Mouse (Mus musculus) heart, adult 2 months (tissue): Measurements from ENCODE around the gene Mael.

Experiments
- CTCF ChIP-seq: fragments of 200-600 bp; IDR thresholded peaks from 2 replicates; pipeline ENCODE4 v1.8.1; 2022; ENCODE audit warnings: antibody characterized with exemption, mild to moderate bottlenecking, moderate library complexity
- EP300 ChIP-seq: fragments of 200-500 bp; IDR thresholded peaks from 2 replicates; pipeline ENCODE4 v1.6.1; 2011; ENCODE audit warnings: low read depth, low read length, control low read depth; ENCODE audit not compliant: insufficient read depth
- POLR2A ChIP-seq: fragments of 200-500 bp; IDR thresholded peaks from 2 replicates; pipeline ENCODE4 v1.6.1; 2011; ENCODE audit warnings: mild to moderate bottlenecking, low read depth, low read length, control low read depth; ENCODE audit not compliant: insufficient read depth

DNA sequence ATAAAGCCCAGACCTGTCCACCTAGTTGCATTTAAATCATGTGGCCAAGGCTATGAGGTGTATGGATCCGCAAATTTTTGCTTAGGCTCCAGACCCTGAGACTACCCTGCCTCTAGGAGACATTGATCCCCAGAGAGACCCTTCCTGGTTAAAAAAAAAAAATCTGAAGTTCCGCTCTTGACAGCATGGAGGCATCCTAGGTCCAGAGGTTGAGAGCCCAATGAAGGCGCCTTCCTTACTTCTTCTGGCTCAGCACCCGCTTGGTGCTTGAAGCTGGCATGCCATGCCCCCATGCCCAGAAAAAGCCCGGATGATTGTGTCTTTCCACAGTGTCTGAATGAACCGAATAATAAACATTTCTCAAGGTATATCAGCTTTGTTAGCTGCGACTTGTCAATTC is 57.0 kb downstream of the Mael start:
- no peak for TF ChIP-seq POLR2A
- TF ChIP-seq CTCF = no peak
- no peak for TF ChIP-seq EP300
